Mouse (Mus musculus): ENCODE measurements around the gene Zfp160. TPM values are rescaled to one million over a fixed set of nuclear protein-coding genes. Genes with fewer than 3 reads are reported as not detected.
A peak's percentile ranks its signal among the peaks of the same experiment; 100 is the strongest.
"Not testable (repeated sequence)": the region's sequence is repeated elsewhere in the genome, so short reads cannot be mapped to it uniquely, and the experiment has no call there.

The Zfp160 gene
- total RNA-seq (2021): 23.6 TPM in 2 replicates
- long read RNA-seq, partial matches to known transcripts: 2 of 10 reads
- long read RNA-seq, other reads (novel, unspliced or antisense): 4 of 10 reads

GRCm38 (mm10) chr17:21008382-21009331 lies at the start of gene Zfp160:
Gene Zfp160, plus strand, starts transcription at chr17:21008903.
- peak; percentile 82 for DNase-seq

GRCm38 (mm10) chr17:20960386-20960785 lies 48.3 kb upstream of the Zfp160 start:
- no peak for DNase-seq

GRCm38 (mm10) chr17:20965421-20965820 lies 43.3 kb upstream of the Zfp160 start:
- no peak for DNase-seq

DNA sequence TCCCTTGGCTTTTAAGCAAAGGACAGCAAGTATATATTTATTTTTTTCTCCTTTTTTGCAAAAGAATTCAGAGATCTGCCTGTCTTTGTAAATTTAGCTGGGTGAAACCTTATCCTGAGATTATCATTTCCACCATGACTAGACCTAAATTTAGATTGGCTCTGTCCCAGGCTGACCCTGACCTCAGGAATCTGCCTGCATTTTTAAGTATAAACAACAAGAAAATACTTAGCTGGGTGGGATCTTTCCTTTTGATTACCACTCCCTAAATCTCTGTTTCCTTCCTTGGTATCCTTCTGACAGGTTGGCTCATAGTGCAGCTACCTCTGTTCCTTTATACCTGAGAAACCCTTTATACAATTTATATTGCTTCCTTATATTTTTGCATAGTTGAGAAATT lies 42.0 kb upstream of the Zfp160 start:
- no peak for DNase-seq

DNA sequence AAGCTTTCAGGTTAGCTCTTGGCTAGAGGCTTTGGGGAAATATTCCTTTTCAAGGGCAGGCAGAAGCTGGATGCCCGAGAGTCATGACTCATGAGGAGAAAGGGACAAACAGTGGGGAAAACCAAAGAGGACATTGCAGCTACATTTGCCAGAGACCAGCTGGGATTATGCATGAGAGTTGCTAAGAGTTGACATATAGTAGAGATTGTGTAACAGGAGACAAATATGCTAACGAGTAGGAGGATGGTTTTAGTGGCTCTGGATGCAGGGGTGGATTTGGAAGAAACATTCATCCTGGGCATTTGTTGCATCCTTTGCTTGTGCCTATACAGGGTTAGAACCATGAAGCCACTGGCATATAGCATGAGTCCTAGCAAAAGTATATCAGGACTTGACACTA lies 15.0 kb upstream of the Zfp160 start:
- DNase-seq: no peak

DNA sequence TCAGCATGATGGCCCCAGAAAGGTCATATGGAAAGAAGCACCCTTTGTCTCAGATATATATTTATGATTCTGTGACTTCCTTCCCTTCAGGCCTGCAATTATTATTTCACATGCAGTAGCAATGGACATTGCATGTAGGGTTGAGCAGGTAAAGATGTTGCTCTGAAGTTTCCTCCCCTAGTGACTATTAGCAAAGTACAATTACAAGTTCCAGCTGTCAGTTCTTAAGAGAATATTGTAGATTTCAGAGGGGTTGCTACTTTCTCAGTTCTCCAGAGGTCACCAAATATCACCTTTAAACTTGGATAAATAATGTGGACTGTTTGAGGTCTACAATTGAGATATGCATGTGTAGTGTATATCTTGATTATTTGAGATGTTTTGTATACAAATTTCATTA lies 12.3 kb upstream of the Zfp160 start, which contains the start of gene Vmn1r233:
Gene Vmn1r233, minus strand, starts transcription at position 101 of the 400 bp plus-strand sequence.
- DNase-seq: no peak

GRCm38 (mm10) chr17:21009726-21010125 lies 1.0 kb downstream of the Zfp160 start:
- DNase-seq: no peak

DNA sequence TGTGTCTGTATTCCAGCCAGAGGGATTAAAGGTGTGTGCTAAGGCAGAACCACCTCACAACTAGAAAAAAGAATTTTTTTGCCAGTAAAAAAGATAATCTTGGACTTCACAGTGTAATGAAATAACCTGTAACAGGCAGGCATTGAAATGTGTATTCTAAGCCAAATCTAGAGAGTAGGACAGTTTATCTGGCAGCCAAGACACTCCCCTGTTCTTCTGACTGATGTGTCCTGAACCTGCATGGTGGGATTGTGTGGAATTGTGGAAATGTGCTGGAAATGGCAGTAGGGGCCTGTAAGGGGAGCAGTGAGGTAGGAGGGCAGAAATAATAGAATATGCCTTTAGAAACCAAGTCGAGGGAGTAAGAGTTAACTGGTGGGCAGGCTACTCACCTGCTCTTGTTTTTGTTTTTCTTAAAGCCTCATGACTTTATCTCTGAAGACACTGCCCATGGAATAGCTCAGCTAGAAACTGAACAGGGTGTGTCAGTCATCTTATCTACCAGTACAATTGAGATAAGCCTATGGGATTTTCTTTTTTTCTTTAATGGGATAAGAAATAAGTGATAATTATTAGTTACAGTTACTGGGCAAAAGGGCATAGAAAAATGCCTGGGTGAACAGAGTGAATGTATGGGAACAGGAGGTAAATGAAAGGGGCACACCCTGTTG lies 9.8 kb downstream of the Zfp160 start:
- DNase-seq: no peak

DNA sequence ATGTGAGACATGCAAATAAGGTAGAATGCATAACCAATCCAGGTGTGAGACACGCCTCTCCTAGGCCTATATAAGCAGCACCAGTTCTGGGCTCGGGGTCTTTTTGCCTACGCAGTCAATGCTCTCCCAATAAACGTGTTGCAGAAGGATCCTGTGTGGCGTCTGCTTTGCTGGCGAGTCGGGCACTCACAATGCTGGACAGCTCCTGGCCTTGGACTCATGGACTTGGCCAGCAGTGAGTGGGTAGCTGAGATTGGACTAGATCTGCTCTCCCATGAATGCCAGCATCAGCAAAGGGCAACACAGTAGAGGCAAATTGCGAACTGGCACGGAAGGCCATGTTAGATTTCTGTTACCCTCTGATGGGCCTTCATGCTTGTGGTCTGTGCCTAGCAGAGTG lies 39.3 kb downstream of the Zfp160 start:
- DNase-seq: not testable (repeated sequence)

DNA sequence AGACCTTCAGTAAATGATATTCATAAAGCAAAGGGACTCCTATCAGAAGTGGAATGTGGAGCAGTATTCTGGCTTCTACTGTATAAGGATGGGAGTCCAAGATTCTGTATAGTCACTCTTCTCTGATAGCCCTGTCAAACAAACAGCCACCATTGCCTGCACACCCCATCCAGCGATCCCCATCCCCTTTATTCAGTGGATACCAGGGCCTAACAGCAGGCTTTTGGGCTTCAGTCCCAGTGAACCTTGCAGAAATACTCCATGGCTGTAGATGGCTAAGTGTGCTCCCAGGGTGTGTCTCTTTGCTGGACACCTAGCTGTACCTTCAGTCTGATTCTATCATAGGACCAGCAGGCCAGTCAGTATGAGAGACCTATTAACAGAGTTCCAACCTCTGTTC lies 42.2 kb downstream of the Zfp160 start:
- DNase-seq: no peak

GRCm38 (mm10) chr17:21051341-21051740 lies 42.6 kb downstream of the Zfp160 start:
- not testable (repeated sequence) for DNase-seq

DNA sequence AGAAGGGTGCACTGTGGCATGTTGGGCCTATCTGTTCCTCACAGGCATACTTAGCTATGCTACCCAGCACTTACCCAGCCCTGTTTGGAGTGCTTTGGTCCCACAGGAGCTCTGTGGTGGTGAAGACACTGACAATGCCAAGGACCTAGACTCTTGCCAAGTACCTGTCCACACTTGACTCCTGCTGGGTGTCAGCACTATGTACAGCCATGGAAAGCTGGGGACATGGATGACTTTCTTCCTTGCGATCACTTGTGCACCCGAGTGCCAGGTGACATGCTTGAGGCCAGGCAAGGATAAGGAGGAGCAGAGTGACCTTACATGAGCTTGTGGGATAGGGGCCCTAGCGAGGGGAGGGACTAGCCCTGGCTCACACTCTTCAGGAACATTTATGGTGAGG lies 43.2 kb downstream of the Zfp160 start:
- not testable (repeated sequence) for DNase-seq

- DNase-seq: no peak
These were observed 44.6 kb downstream of the Zfp160 start for GRCm38 (mm10) chr17:21053267-21053666.

DNA sequence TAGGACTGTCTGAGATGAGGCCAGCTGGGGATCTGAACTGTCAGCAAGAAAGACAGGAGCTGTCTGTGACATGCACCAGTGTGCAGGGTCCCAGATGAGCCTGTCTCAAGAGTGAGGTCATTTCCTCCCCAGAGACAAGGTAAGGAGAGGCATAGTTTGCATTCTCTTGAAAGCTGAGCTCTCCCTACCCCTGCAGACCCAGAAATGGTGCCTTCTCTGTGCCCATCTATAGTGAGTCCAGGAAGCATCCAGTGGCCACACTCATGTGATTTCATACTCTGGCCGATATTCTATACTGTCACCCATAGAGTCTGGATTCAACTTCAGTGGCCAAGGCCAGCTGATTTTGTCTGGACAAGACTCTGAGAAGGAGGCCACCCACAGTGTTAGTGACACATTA lies 46.4 kb downstream of the Zfp160 start:
- not testable (repeated sequence) for DNase-seq

DNA sequence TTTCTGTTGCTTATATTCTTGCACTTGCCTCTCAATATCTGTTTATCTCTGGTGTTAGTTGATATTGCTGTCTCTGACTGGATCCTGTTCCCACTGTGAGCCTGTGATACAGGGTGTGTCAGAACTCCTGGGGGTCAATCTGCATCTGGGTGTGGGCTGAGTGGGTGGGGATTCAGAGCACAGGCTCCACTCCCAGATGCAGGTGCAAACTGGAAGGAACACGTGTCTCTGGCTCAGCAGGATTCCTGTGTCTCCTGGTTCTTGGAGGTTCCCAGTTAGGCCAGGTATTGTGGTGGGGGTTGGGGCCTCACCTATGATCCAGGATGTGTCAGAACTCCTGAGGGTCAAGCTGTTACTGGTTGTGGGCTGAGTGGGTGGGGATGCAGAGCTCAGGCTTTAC lies 56.8 kb downstream of the Zfp160 start:
- no peak for DNase-seq

DNA sequence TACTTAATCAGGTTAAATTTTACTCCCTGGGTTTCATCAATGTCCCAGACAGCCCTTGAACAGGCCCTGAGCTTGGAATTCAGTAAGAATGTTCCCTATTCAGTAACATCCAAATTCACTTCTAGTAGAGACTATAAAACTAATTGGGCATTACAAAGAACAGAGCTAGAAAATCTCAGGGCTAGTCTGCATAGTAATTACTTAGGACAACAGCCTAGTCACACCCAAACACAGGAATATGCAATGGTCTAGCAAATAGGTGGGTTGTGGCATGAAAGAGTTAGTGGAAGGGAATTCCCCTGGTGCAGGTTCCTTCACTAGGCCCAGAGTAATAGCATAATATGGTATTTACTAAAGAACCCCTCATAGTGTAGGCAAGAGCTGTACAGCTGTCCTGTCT lies 58.3 kb downstream of the Zfp160 start:
- DNase-seq: no peak

DNA sequence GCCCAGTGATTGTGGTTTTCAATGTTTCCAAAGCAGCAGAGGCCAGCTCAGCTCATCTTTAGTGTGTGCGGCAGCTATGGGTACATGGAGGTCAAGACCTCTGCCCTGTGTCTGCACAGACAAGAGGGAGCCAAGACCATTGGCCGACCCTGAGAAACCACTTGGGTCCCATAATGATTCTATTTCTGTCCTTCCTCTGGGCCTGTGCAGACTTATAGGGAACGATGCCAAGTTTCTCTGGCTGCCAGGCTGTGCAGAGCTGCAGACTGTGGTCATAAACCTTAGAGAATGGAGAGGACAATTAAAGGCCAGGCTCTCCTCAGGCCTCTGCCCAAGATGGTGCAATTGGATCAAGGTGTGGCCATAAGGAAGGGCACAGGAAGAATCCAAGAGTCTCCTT lies 60.7 kb downstream of the Zfp160 start:
- DNase-seq: not testable (repeated sequence)

DNA sequence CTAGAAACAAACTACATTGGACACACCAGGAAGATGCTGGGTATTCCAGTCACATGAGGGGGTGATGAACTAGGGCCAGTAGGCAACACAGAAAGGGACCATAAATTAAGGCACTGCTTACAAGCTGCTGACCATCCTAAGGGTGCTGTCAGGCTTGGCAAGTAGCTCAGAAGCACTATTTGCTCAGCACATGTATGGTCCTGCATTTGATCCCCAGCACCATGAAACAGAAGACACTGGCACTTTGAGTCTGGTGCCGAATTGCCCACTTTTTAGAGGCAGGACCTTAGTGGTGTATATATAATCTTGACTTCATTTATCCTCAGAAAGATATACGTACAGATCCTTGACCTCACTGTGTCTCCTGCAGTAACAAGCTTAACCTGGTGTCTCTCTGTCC lies 62.3 kb downstream of the Zfp160 start:
- DNase-seq: not testable (repeated sequence)

Other genes with a start within 250 kb of the Zfp160 start
- gene Vmn1r228, start 222.7 kb upstream of the Zfp160 start, total RNA-seq (2021): not detected in 2 replicates
- not detected in 2 replicates for gene Vmn1r229, start 197.3 kb upstream of the Zfp160 start, total RNA-seq (2021)
- gene Vmn1r230, start 168.5 kb upstream of the Zfp160 start, total RNA-seq (2021): not detected in 2 replicates
- not detected in 2 replicates for gene Vmn1r231, start 103.8 kb upstream of the Zfp160 start, total RNA-seq (2021)
- gene Vmn1r232, start 89.2 kb upstream of the Zfp160 start, total RNA-seq (2021): not detected in 2 replicates
- 331 and 379 TPM in 2 replicates for gene Ppp2r1a, start 63.6 kb upstream of the Zfp160 start, total RNA-seq (2021)
- not detected in 2 replicates for gene Vmn1r233, start 12.4 kb upstream of the Zfp160 start, total RNA-seq (2021)
- not detected in 2 replicates for gene Vmn1r234, start 217.2 kb downstream of the Zfp160 start, total RNA-seq (2021)
- gene Vmn1r235, start 247.5 kb downstream of the Zfp160 start, total RNA-seq (2021): not detected in 2 replicates

Measured in adrenal gland, postnatal 25 days (tissue).